Mouse (Mus musculus) midbrain, embryonic 10.5 days (tissue): ENCODE measurements at regions not wholly inside any gene's neighbourhood (a gene's known extent, or its start where the extent isn't known, plus 50 kb on each side); places are given as distances from the start of the nearest gene placed in this dataset.
A peak's percentile ranks its signal among the peaks of the same experiment; 100 is the strongest.

Experiments used
- DNase-seq: peaks from one replicate; pipeline ENCODE4 v3.0.0-alpha.2; 2017; ENCODE audit warnings: low spot score
- H3K27ac ChIP-seq: fragments of 300-500 bp; sonication (generic); replicated peaks from 2 replicates; pipeline ENCODE4 v1.5.1; 2016; ENCODE audit warnings: mild to moderate bottlenecking
- H3K27me3 ChIP-seq: fragments of 300-500 bp; sonication (generic); 2 replicates; pipeline ENCODE4 v1.6.1; 2016; ENCODE audit warnings: low read depth, mild to moderate bottlenecking; ENCODE audit not compliant: poor library complexity, severe bottlenecking
- H3K36me3 ChIP-seq: fragments of 300-500 bp; sonication (generic); 2 replicates; pipeline ENCODE4 v1.6.1; 2016; ENCODE audit warnings: mild to moderate bottlenecking, moderate library complexity
- H3K4me1 ChIP-seq: fragments of 300-500 bp; sonication (generic); 2 replicates; pipeline ENCODE4 v1.6.1; 2016
- H3K4me3 ChIP-seq: fragments of 300-500 bp; sonication (generic); 2 replicates; pipeline ENCODE4 v1.5.1; 2016; ENCODE audit warnings: mild to moderate bottlenecking, moderate library complexity
- H3K9me3 ChIP-seq: fragments of 300-500 bp; sonication (generic); replicated peaks from 2 replicates; pipeline ENCODE4 v1.6.1; 2016; ENCODE audit warnings: mild to moderate bottlenecking
- WGBS: fragments of 180-500 bp; shearing (Covaris S2); methylation state at CpG from one replicate; pipeline ENCODE4 v1.1.7; 2016; 5-methylcytosine and 5-hydroxymethylcytosine counted together

GRCm38 (mm10) chr13:44316747-44317446 is 412.4 kb upstream of the Jarid2 start:
- Histone ChIP-seq H3K36me3 (no peaks in the 10 kb centered on the region), H3K27ac (peak overlapping the region; percentile 63), H3K4me3 (no peak overlapping the region), H3K27me3 (no peaks in the 10 kb centered on the region; the same call in 1 of the 2 replicates), H3K4me1 (peaks cover 13% of the 10 kb centered on the region), H3K9me3 (no peaks in the 10 kb centered on the region)
- peak; percentile 38 for DNase-seq
- WGBS, result 64% methylated on average over 13 of the region's 13 CpGs

- Histone ChIP-seq H3K27me3 (no peaks in the 10 kb centered on the region; the same call in 1 of the 2 replicates), H3K36me3 (no peaks in the 10 kb centered on the region), H3K4me1 (peaks cover 13% of the 10 kb centered on the region), H3K27ac (peak overlapping the region; percentile 63), H3K9me3 (no peaks in the 10 kb centered on the region), H3K4me3 (no peak overlapping the region)
- 72% methylated on average over 8 of the region's 8 CpGs for WGBS
- DNase-seq, result no peak
These were observed 411.7 kb upstream of the Jarid2 start for GRCm38 (mm10) chr13:44317596-44317995.

GRCm38 (mm10) chr13:44319101-44319500 is 410.2 kb upstream of the Jarid2 start:
- DNase-seq, result no peak
- no peaks in the 10 kb centered on the region for H3K9me3 ChIP-seq
- no peaks in the 10 kb centered on the region; the same call in 1 of the 2 replicates for H3K27me3 ChIP-seq
- no peaks in the 10 kb centered on the region for H3K36me3 ChIP-seq
- no peak overlapping the region for H3K4me3 ChIP-seq
- 91% methylated on average over 9 of the region's 9 CpGs for WGBS
- peaks cover 13% of the 10 kb centered on the region for H3K4me1 ChIP-seq
- H3K27ac ChIP-seq, result no peak overlapping the region

- peaks cover 13% of the 10 kb centered on the region for H3K4me1 ChIP-seq
- no peak for DNase-seq
- H3K27ac ChIP-seq, result no peak overlapping the region
- H3K9me3 ChIP-seq, result no peaks in the 10 kb centered on the region
- WGBS, result 95% methylated on average over 9 of the region's 9 CpGs
- no peak overlapping the region for H3K4me3 ChIP-seq
- no peaks in the 10 kb centered on the region; the same call in 1 of the 2 replicates for H3K27me3 ChIP-seq
- H3K36me3 ChIP-seq, result no peaks in the 10 kb centered on the region
These were observed 409.8 kb upstream of the Jarid2 start for GRCm38 (mm10) chr13:44319511-44319910.

- WGBS, result 94% methylated on average over 4 of the region's 4 CpGs
These were observed 409.0 kb upstream of the Jarid2 start for GRCm38 (mm10) chr13:44320311-44320710.

GRCm38 (mm10) chr13:44321009-44321596 is 408.2 kb upstream of the Jarid2 start:
- no peaks in the 10 kb centered on the region for H3K36me3 ChIP-seq
- no peaks in the 10 kb centered on the region for H3K9me3 ChIP-seq
- H3K4me1 ChIP-seq, result peaks cover 13% of the 10 kb centered on the region
- WGBS, result 86% methylated on average over 16 of the region's 16 CpGs
- no peak for DNase-seq
- H3K27me3 ChIP-seq, result no peaks in the 10 kb centered on the region; the same call in 1 of the 2 replicates
- H3K27ac ChIP-seq, result no peak overlapping the region
- no peak overlapping the region for H3K4me3 ChIP-seq

More at GRCm38 (mm10) chr13:44320311-44320710, 409.0 kb upstream of the Jarid2 start:
- no peaks in the 10 kb centered on the region; the same call in 1 of the 2 replicates for H3K27me3 ChIP-seq
- H3K9me3 ChIP-seq, result no peaks in the 10 kb centered on the region
- H3K36me3 ChIP-seq, result no peaks in the 10 kb centered on the region
- H3K4me1 ChIP-seq, result peaks cover 13% of the 10 kb centered on the region
- DNase-seq, result no peak
- no peak overlapping the region for H3K27ac ChIP-seq
- H3K4me3 ChIP-seq, result no peak overlapping the region

GRCm38 (mm10) chr13:44328416-44328815 is 400.9 kb upstream of the Jarid2 start:
- Histone ChIP-seq H3K4me1 (peaks cover 7% of the 10 kb centered on the region), H3K27me3 (peaks cover 19% of the 10 kb centered on the region; the same call in 1 of the 2 replicates), H3K4me3 (no peak overlapping the region), H3K27ac (no peak overlapping the region), H3K36me3 (no peaks in the 10 kb centered on the region), H3K9me3 (no peaks in the 10 kb centered on the region)
- WGBS, result 91% methylated on average over 8 of the region's 8 CpGs
- no peak for DNase-seq

GRCm38 (mm10) chr13:44329161-44329560 is 400.1 kb upstream of the Jarid2 start:
- no peak overlapping the region for H3K27ac ChIP-seq
- H3K27me3 ChIP-seq, result peaks cover 20% of the 10 kb centered on the region; the same call in 1 of the 2 replicates
- no peaks in the 10 kb centered on the region for H3K9me3 ChIP-seq
- H3K4me3 ChIP-seq, result no peak overlapping the region
- DNase-seq, result no peak
- 86% methylated on average over 4 of the region's 4 CpGs for WGBS
- peaks cover 8% of the 10 kb centered on the region for H3K4me1 ChIP-seq
- no peaks in the 10 kb centered on the region for H3K36me3 ChIP-seq

- no peak overlapping the region for H3K27ac ChIP-seq
- no peak for DNase-seq
- no peak overlapping the region for H3K4me3 ChIP-seq
- peaks cover 26% of the 10 kb centered on the region for H3K27me3 ChIP-seq
- no peaks in the 10 kb centered on the region for H3K9me3 ChIP-seq
- 81% methylated on average over 10 of the region's 10 CpGs for WGBS
- H3K36me3 ChIP-seq, result no peaks in the 10 kb centered on the region
- H3K4me1 ChIP-seq, result peaks cover 8% of the 10 kb centered on the region
These were observed 399.6 kb upstream of the Jarid2 start for GRCm38 (mm10) chr13:44329701-44330100.

GRCm38 (mm10) chr13:44332716-44333240 is 396.5 kb upstream of the Jarid2 start:
- DNase-seq, result no peak
- Histone ChIP-seq H3K4me3 (no peak overlapping the region), H3K36me3 (no peaks in the 10 kb centered on the region), H3K9me3 (peaks cover 11% of the 10 kb centered on the region; the same call in 1 of the 2 replicates), H3K27ac (no peak overlapping the region), H3K27me3 (peaks cover 48% of the 10 kb centered on the region), H3K4me1 (peaks cover 8% of the 10 kb centered on the region)
- 75% methylated on average over 11 of the region's 11 CpGs for WGBS

GRCm38 (mm10) chr13:44339061-44339741 is 390.1 kb upstream of the Jarid2 start:
- Histone ChIP-seq H3K4me3 (no peak overlapping the region), H3K4me1 (peaks cover 21% of the 10 kb centered on the region)
- DNase-seq, result no peak

GRCm38 (mm10) chr13:44345094-44345493 is 384.2 kb upstream of the Jarid2 start:
- H3K27ac ChIP-seq, result no peak overlapping the region
- DNase-seq, result no peak
- no peak overlapping the region for H3K4me3 ChIP-seq
- WGBS, result 88% methylated on average over 6 of the region's 6 CpGs
- no peaks in the 10 kb centered on the region for H3K36me3 ChIP-seq
- peaks cover 11% of the 10 kb centered on the region; the same call in 1 of the 2 replicates for H3K4me1 ChIP-seq
- H3K27me3 ChIP-seq, result peaks cover 60% of the 10 kb centered on the region
- H3K9me3 ChIP-seq, result peaks cover 5% of the 10 kb centered on the region

More at GRCm38 (mm10) chr13:44339061-44339741, 390.1 kb upstream of the Jarid2 start:
- Histone ChIP-seq H3K27me3 (peaks cover 71% of the 10 kb centered on the region), H3K27ac (0 out of 2 replicates have a peak overlapping the region, but pooled peaks have one; percentile 3), H3K9me3 (peaks cover 11% of the 10 kb centered on the region; the same call in 1 of the 2 replicates), H3K36me3 (no peaks in the 10 kb centered on the region)
- 59% methylated on average over 6 of the region's 6 CpGs for WGBS
